Mouse (Mus musculus): ENCODE results near the gene Gm20388. TPM values are rescaled to one million over a fixed set of nuclear protein-coding genes. Genes with fewer than 3 reads are reported as not detected.

Gene Gm20388
- polyA plus RNA-seq, 1 experiment from 2014 or later = not detected

DNA sequence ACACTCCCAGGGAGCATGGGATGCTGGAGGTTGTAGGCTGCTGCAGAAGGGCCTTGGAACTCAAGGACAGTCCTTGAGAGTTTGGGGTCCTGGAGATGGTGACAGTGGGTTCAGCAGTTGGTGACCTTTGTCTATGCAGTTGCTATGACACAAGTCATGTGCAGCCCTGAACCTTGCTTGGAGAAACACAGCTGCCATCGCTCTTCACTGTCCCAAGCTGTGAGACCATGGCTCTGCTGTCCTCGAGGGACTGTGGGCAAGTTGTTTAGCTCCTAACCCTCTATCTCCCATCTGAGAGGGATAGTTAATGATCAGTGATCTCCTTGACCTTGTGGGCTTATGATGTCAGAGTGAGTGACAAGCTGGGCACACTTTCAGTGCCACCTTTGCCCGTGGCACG, 125.9 kb downstream of the Gm20388 start:
- ATAC-seq (ENCODE audit: low FRiP score, low TSS enrichment) (no peak), DNase-seq (ENCODE audit: low spot score) (no peak)
- 73% methylated on average over 4 of the region's 4 CpGs for WGBS
- Histone ChIP-seq H3K9ac (ENCODE audit: low read length) (no peak overlapping the region), H3K9me3 (ENCODE audit: control insufficient read depth, low read length) (no peaks in the 10 kb centered on the region), H3K27me3 (ENCODE audit: control insufficient read depth, insufficient read depth, low read length) (no peaks in the 10 kb centered on the region), H3K27ac (replicated peaks) (no peak overlapping the region), H3K4me3 (ENCODE audit: low read depth, low read length) (no peak overlapping the region), H3K36me3 (ENCODE audit: control insufficient read depth, insufficient read depth, low read length) (no peaks in the 10 kb centered on the region), H3K4me1 (replicated peaks; ENCODE audit: control insufficient read depth, insufficient read depth) (no peaks in the 10 kb centered on the region), H3K4me2 (replicated peaks; ENCODE audit: low read depth) (no peak overlapping the region)
- no peak for TF ChIP-seq EP300 (optimal IDR thresholded peaks at IDR 0.05)
- TF ChIP-seq CTCF (IDR thresholded peaks at IDR 0.05; ENCODE audit: low read depth) = no peak

DNA sequence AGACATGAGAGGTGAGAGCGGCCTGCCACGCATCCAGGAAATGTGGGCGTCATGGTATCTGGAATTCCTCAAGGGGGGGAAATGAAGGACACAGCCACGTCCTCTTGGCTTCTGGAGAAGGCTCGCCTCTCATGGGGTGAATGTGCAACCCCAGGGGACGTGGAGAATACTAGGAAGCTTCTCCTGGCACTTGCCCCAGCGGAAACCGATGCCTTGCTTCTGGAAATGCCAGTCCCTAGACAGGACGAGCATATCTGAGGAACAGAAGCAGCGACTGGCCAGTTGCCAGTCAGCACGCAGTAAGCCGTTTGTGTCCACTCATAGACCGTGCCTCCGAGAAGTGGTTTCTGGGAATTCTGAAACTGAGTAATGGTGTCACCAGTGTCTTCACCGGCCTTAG, 126.6 kb downstream of the Gm20388 start:
- TF ChIP-seq CTCF (IDR thresholded peaks at IDR 0.05; ENCODE audit: low read depth) (no peak), EP300 (optimal IDR thresholded peaks at IDR 0.05) (no peak)
- Histone ChIP-seq H3K4me3 (ENCODE audit: low read depth, low read length) (no peak overlapping the region), H3K4me1 (replicated peaks; ENCODE audit: control insufficient read depth, insufficient read depth) (no peaks in the 10 kb centered on the region), H3K27ac (replicated peaks) (no peak overlapping the region), H3K4me2 (replicated peaks; ENCODE audit: low read depth) (no peak overlapping the region), H3K36me3 (ENCODE audit: control insufficient read depth, insufficient read depth, low read length) (no peaks in the 10 kb centered on the region), H3K27me3 (ENCODE audit: control insufficient read depth, insufficient read depth, low read length) (no peaks in the 10 kb centered on the region), H3K9me3 (ENCODE audit: control insufficient read depth, low read length) (no peaks in the 10 kb centered on the region), H3K9ac (ENCODE audit: low read length) (no peak overlapping the region)
- 69% methylated on average over 15 of the region's 15 CpGs for WGBS
- DNase-seq (ENCODE audit: low spot score) = no peak
- no peak for ATAC-seq (ENCODE audit: low FRiP score, low TSS enrichment)

DNA sequence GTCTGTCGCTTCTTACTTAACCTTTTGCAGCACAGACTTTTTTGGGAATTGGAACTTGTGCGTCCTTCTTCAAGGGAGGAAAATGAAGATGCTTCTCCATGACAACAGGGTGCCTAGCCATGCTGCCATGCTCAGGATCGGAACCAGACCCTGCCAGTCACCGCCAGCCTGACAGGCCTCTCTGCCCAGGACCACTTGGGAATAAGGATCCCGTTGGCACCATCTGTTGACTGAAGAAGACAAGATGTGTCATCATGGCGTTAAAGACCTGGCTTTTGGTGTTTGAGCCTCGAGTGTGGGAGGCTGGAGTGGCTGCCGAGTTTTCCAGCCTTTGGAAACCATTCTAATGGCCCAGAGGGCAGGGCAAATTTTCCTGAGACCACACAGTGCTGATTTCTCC, 127.0 kb downstream of the Gm20388 start:
- TF ChIP-seq EP300 (optimal IDR thresholded peaks at IDR 0.05) (no peak), CTCF (IDR thresholded peaks at IDR 0.05; ENCODE audit: low read depth) (no peak)
- H3K27me3 ChIP-seq (ENCODE audit: control insufficient read depth, insufficient read depth, low read length) = no peaks in the 10 kb centered on the region
- no peaks in the 10 kb centered on the region for H3K36me3 ChIP-seq (ENCODE audit: control insufficient read depth, insufficient read depth, low read length)
- no peak overlapping the region for H3K9ac ChIP-seq (ENCODE audit: low read length)
- no peak overlapping the region for H3K4me2 ChIP-seq (replicated peaks; ENCODE audit: low read depth)
- ATAC-seq (ENCODE audit: low FRiP score, low TSS enrichment) (no peak), DNase-seq (ENCODE audit: low spot score) (no peak)
- H3K4me1 ChIP-seq (replicated peaks; ENCODE audit: control insufficient read depth, insufficient read depth) = no peaks in the 10 kb centered on the region
- H3K4me3 ChIP-seq (ENCODE audit: low read depth, low read length) = no peak overlapping the region
- H3K9me3 ChIP-seq (ENCODE audit: control insufficient read depth, low read length) = no peaks in the 10 kb centered on the region
- no peak overlapping the region for H3K27ac ChIP-seq (replicated peaks)
- WGBS = 84% methylated on average over 8 of the region's 8 CpGs

DNA sequence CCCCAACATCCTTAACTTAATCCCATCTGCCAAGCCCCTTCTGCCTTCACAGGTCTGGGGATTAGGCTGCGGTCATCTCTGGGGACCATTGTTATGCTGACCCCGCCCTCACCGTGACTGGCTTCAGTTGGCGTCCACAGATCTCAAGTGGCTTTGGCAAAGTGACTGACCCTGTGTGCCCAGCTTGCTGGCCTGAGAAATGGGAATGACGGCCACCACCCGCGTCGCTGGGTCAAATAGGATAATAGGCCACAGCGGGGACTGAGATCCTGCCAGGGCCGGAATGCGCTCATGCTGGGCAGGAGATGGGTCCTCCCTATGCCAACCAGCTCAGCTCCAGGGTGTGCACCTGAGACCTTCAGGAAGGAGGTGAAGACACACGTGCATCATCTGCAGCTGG, 128.1 kb downstream of the Gm20388 start:
- no peak for ATAC-seq (ENCODE audit: low FRiP score, low TSS enrichment)
- no peak overlapping the region for H3K4me3 ChIP-seq (ENCODE audit: low read depth, low read length)

DNA sequence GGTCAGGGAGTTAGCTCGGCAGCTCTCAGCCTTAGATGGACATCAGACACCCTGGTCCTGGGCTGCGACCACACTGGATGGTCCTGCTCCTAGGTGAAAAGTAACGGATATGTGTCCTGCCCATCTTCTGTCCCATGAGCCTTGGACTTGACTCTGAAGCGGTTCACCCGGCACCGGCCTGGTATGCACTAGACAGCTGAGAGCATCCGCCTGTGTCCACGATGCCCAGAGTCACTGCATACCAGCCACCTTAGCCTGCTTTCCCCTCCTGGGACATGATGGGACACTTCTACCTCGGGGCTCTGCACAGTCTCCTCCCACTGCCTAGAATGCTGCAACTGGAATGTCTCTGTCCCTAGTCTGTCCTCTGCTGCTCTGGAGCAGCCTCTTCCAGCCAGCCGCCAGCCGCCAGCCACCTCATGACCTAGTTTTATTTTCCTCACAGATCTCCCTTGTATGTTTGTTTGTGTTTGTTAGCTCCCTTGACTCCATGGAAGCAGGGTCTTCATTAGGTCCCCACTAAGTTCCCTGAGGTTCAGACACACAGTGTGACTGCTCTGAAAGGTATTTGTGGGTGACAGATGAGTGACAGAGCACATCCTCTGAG, 128.8 kb downstream of the Gm20388 start:
- Histone ChIP-seq H3K36me3 (ENCODE audit: control insufficient read depth, insufficient read depth, low read length) (no peaks in the 10 kb centered on the region), H3K27me3 (ENCODE audit: control insufficient read depth, insufficient read depth, low read length) (no peaks in the 10 kb centered on the region), H3K9ac (ENCODE audit: low read length) (no peak overlapping the region), H3K4me2 (replicated peaks; ENCODE audit: low read depth) (no peak overlapping the region), H3K9me3 (ENCODE audit: control insufficient read depth, low read length) (no peaks in the 10 kb centered on the region), H3K4me1 (replicated peaks; ENCODE audit: control insufficient read depth, insufficient read depth) (no peaks in the 10 kb centered on the region), H3K27ac (replicated peaks) (no peak overlapping the region), H3K4me3 (ENCODE audit: low read depth, low read length) (no peak overlapping the region)
- 79% methylated on average over 11 of the region's 11 CpGs for WGBS
- ATAC-seq (ENCODE audit: low FRiP score, low TSS enrichment) (no peak), DNase-seq (ENCODE audit: low spot score) (no peak)
- TF ChIP-seq CTCF (IDR thresholded peaks at IDR 0.05; ENCODE audit: low read depth) (no peak), EP300 (optimal IDR thresholded peaks at IDR 0.05) (no peak)

More for the DNA sequence above, 128.1 kb downstream of the Gm20388 start:
- no peaks in the 10 kb centered on the region for H3K4me1 ChIP-seq (replicated peaks; ENCODE audit: control insufficient read depth, insufficient read depth)
- no peak overlapping the region for H3K27ac ChIP-seq (replicated peaks)
- TF ChIP-seq EP300 (optimal IDR thresholded peaks at IDR 0.05) (no peak), CTCF (IDR thresholded peaks at IDR 0.05; ENCODE audit: low read depth) (no peak)
- no peaks in the 10 kb centered on the region for H3K36me3 ChIP-seq (ENCODE audit: control insufficient read depth, insufficient read depth, low read length)
- H3K9ac ChIP-seq (ENCODE audit: low read length) = no peak overlapping the region
- H3K27me3 ChIP-seq (ENCODE audit: control insufficient read depth, insufficient read depth, low read length) = no peaks in the 10 kb centered on the region
- H3K9me3 ChIP-seq (ENCODE audit: control insufficient read depth, low read length) = no peaks in the 10 kb centered on the region
- no peak overlapping the region for H3K4me2 ChIP-seq (replicated peaks; ENCODE audit: low read depth)
- WGBS = 94% methylated on average over 12 of the region's 12 CpGs
- DNase-seq (ENCODE audit: low spot score) = no peak

DNA sequence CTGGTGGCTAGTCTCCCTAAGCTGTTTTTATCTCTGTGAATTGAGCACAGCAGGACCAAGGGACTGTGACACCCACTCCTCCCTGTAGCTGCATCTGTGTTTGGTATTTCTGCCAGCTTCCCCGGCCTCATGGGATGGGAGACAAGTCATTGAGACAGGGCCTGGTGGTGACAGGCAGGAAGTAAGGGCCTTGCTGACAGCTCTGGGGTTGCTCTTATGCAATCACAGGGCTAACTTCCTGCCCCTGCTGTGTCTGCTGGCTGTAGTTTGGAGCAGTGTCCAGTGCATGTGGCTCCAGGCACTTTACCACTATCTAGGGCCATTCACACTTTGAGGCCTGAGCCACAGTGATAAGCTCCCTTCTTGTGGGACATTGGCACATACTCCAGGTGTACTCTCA, 130.2 kb downstream of the Gm20388 start:
- Histone ChIP-seq H3K27ac (replicated peaks) (no peak overlapping the region), H3K4me3 (ENCODE audit: low read depth, low read length) (no peak overlapping the region), H3K4me1 (replicated peaks; ENCODE audit: control insufficient read depth, insufficient read depth) (no peaks in the 10 kb centered on the region), H3K9me3 (ENCODE audit: control insufficient read depth, low read length) (no peaks in the 10 kb centered on the region), H3K9ac (ENCODE audit: low read length) (no peak overlapping the region), H3K4me2 (replicated peaks; ENCODE audit: low read depth) (no peak overlapping the region), H3K27me3 (ENCODE audit: control insufficient read depth, insufficient read depth, low read length) (no peaks in the 10 kb centered on the region), H3K36me3 (ENCODE audit: control insufficient read depth, insufficient read depth, low read length) (no peaks in the 10 kb centered on the region)
- DNase-seq (ENCODE audit: low spot score) (no peak), ATAC-seq (ENCODE audit: low FRiP score, low TSS enrichment) (no peak)
- WGBS = 65% methylated on average over 1 of the region's 1 CpGs
- TF ChIP-seq EP300 (optimal IDR thresholded peaks at IDR 0.05) (no peak), CTCF (IDR thresholded peaks at IDR 0.05; ENCODE audit: low read depth) (no peak)
